Mouse (Mus musculus) intestine, embryonic 14.5 days (tissue): ENCODE data around the gene Dock9. TPM values are rescaled to one million over a fixed set of nuclear protein-coding genes. Genes with fewer than 3 reads are reported as not detected.
"Not testable (repeated sequence)": the region's sequence is repeated elsewhere in the genome, so short reads cannot be mapped to it uniquely, and the experiment has no call there.

Experiments used
- ATAC-seq: fragments of 200-750 bp; cut with Nextera tagmentation; replicated peaks from 2 replicates; pipeline ENCODE4 v1.8.0; 2017; ENCODE audit warnings: low read depth, moderate number of reproducible peaks, moderate TSS enrichment, moderate library complexity; ENCODE audit not compliant: low FRiP score, low TSS enrichment
- DNase-seq: peaks from one replicate; pipeline ENCODE4 v3.0.0-alpha.2; 2018; ENCODE audit warnings: low spot score
- H3K27ac ChIP-seq: fragments of 300-500 bp; sonication (generic); 2 replicates; pipeline ENCODE4 v1.5.1; 2014; ENCODE audit warnings: low read depth, mild to moderate bottlenecking, control low read depth
- H3K27me3 ChIP-seq: fragments of 300-500 bp; sonication (generic); replicated peaks from 2 replicates; pipeline ENCODE4 v1.6.1; 2014; ENCODE audit warnings: low read length, control low read depth; ENCODE audit not compliant: control insufficient read depth, insufficient read depth
- H3K36me3 ChIP-seq: fragments of 300-500 bp; sonication (generic); 2 replicates; pipeline ENCODE4 v1.6.1; 2014; ENCODE audit warnings: low read length, control low read depth; ENCODE audit not compliant: control insufficient read depth, insufficient read depth
- H3K4me1 ChIP-seq: fragments of 300-500 bp; sonication (generic); replicated peaks from 2 replicates; pipeline ENCODE4 v1.6.1; 2014; ENCODE audit warnings: low read length, control low read depth, mixed read lengths; ENCODE audit not compliant: control insufficient read depth, insufficient read depth
- H3K4me2 ChIP-seq: fragments of 300-500 bp; sonication (generic); 2 replicates; pipeline ENCODE4 v1.6.1; 2014; ENCODE audit warnings: low read length
- H3K4me3 ChIP-seq: fragments of 300-500 bp; sonication (generic); 2 replicates; pipeline ENCODE4 v1.5.1; 2014; ENCODE audit warnings: low read depth, low read length, control low read depth, mixed read lengths
- H3K9ac ChIP-seq: fragments of 300-500 bp; sonication (generic); 2 replicates; pipeline ENCODE4 v1.6.1; 2014; ENCODE audit warnings: mild to moderate bottlenecking, low read length
- H3K9me3 ChIP-seq: fragments of 300-500 bp; sonication (generic); 2 replicates; pipeline ENCODE4 v1.6.1; 2016; ENCODE audit warnings: low read length, control low read depth; ENCODE audit not compliant: control insufficient read depth
- WGBS: fragments of 180-500 bp; shearing (Covaris S2); extraction: QIAGEN DNeasy Blood & Tissue Kit; methylation state at CpG from one replicate; pipeline ENCODE4 v1.1.7; 2014; 5-methylcytosine and 5-hydroxymethylcytosine counted together
- polyA plus RNA-seq: library from polyadenylated mRNA; unstranded; fragments of >200 nt; fragmentation: Nextera tagmentation; extraction: Ambion mirVana; gene quantifications from 2 replicates; pipeline ENCODE4 v1.2.1, GENCODE M21; 2014

The Dock9 gene
- polyA plus RNA-seq, 1 experiment from 2014 or later, result 34.8 TPM

DNA sequence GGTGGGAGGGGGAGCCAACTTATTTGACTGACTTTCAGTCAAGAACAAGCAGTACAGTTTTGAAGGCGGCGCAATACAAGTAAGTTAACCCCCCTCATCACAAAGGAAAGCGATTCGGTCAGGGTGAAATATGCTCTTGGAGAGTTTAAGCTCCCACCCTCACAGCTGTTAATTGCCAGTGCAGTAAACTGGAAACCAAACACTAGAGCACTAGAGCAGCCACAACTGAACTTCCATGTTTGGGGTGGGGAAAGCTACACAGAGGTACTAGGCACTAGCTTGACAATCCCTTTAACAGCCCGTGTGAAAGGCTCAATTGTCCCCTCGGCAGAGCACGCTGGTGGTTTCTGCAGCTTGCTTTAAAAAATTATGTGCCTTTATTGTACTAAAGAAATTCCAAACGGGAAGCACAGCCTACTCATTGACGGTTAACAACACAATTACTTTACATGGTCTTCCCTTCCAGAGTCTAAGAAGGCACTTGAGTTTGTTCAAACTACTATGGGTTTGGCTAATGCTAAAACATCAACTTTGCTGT, 100.4 kb downstream of the Dock9 start:
- no peak for ATAC-seq

DNA sequence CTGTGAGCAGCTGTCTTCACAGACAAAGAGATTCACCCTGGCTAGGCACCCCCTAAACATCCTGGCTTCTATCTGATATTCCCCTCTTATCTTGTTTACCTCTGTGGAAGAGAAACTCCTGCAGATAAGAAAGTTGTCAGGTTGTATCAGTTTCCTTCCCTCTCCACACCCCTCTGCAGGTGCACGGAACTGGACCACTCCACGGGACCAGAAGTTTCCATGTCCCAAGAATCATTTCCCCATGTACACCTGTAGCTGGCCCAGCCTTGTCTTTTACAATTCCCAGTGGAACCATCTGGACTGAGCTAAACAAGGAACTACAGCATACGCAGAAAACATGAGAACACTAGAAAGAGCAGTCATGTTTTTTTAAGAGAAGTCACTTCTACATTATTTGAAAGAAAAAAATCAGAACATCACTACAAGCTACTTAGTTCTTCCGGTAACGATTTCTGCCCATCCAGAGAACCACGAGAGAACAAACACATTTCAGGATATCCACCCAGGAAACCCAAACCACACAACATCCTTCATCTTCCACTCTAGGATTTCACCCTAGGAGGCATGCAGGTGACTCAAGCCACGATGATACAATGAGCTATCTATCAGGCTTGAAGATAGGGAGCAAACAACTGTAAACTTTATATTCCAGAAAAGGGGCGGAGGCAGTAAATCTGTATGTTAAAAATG, 101.1 kb downstream of the Dock9 start:
- WGBS, result 47% methylated on average over 8 of the region's 8 CpGs
- H3K4me2 ChIP-seq, result peak overlapping the region; percentile 53
- no peak overlapping the region for H3K9ac ChIP-seq
- H3K27me3 ChIP-seq, result no peaks in the 10 kb centered on the region
- peaks cover 23% of the 10 kb centered on the region for H3K4me1 ChIP-seq
- H3K9me3 ChIP-seq, result no peaks in the 10 kb centered on the region
- DNase-seq (no peak), ATAC-seq (no peak)
- H3K27ac ChIP-seq, result peak overlapping the region; percentile 66; the same call in 1 of the 2 replicates
- peak overlapping the region; percentile 28 for H3K4me3 ChIP-seq
- H3K36me3 ChIP-seq, result no peaks in the 10 kb centered on the region

More for the DNA sequence above, 100.4 kb downstream of the Dock9 start:
- DNase-seq, result no peak
- Histone ChIP-seq H3K4me1 (peaks cover 23% of the 10 kb centered on the region), H3K27ac (peak overlapping the region; percentile 66), H3K9me3 (no peaks in the 10 kb centered on the region), H3K4me3 (peak overlapping the region; percentile 28), H3K9ac (peak overlapping the region; percentile 11; the same call in 1 of the 2 replicates), H3K27me3 (no peaks in the 10 kb centered on the region), H3K36me3 (no peaks in the 10 kb centered on the region), H3K4me2 (peak overlapping the region; percentile 53)
- WGBS, result 15% methylated on average over 9 of the region's 9 CpGs

DNA sequence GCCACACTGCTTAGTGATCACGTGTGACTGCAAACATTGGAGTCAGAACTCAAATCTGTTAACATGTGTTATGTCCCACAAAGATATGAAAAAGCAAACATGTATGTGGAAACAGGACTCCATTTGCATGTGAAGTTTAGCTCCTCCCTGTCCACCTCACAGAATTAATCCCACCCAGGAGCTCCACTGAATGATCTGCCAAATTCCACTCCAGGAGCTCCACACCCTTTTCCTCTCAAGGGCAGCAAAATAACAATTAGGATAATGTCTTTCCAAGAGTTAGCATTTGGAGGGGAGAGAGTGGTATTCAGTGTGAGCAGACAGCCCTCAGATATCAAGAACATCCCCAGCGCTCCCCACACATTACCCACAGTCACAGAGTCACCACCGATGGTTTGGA, 102.9 kb downstream of the Dock9 start:
- no peak overlapping the region for H3K9ac ChIP-seq
- WGBS, result 77% methylated on average over 3 of the region's 3 CpGs
- ATAC-seq, result no peak
- H3K36me3 ChIP-seq, result no peaks in the 10 kb centered on the region
- no peaks in the 10 kb centered on the region for H3K9me3 ChIP-seq
- no peak for DNase-seq
- peaks cover 23% of the 10 kb centered on the region for H3K4me1 ChIP-seq
- H3K4me3 ChIP-seq, result no peak overlapping the region
- H3K27ac ChIP-seq, result no peak overlapping the region
- H3K27me3 ChIP-seq, result no peaks in the 10 kb centered on the region
- H3K4me2 ChIP-seq, result no peak overlapping the region

DNA sequence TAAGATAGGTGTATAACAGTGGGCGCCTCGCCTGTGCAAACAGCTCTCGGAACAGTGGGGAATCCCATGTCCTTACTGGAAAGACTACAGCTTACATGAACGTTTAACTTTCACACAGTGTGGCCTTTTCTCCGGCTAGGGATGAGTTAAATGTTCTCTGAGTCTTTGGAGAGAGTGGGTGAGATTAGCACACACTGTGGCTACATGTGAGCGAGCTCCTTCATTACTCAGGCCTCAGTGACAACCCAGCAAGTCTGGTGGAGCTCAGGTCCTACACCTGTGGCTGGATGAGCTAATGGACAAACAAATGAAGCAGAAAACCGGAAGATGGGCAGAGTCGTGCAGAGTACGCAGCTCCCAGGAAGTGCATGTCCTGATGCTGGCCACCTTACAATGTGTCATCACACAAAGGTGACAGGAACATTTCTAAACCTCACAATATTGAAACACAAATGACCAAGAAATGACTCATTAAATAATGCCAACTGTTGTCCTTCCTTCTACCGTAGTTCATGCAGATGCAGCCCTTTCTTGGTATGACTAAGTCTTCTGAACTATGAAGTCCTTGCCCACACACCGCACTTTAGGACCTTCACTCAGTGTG, 103.5 kb downstream of the Dock9 start:
- H3K9me3 ChIP-seq, result no peaks in the 10 kb centered on the region
- no peak overlapping the region for H3K27ac ChIP-seq
- H3K36me3 ChIP-seq, result no peaks in the 10 kb centered on the region
- DNase-seq (no peak), ATAC-seq (no peak)
- WGBS, result 84% methylated on average over 11 of the region's 11 CpGs
- H3K9ac ChIP-seq, result no peak overlapping the region
- no peaks in the 10 kb centered on the region for H3K27me3 ChIP-seq
- H3K4me1 ChIP-seq, result peaks cover 23% of the 10 kb centered on the region
- H3K4me3 ChIP-seq, result no peak overlapping the region
- no peak overlapping the region for H3K4me2 ChIP-seq

DNA sequence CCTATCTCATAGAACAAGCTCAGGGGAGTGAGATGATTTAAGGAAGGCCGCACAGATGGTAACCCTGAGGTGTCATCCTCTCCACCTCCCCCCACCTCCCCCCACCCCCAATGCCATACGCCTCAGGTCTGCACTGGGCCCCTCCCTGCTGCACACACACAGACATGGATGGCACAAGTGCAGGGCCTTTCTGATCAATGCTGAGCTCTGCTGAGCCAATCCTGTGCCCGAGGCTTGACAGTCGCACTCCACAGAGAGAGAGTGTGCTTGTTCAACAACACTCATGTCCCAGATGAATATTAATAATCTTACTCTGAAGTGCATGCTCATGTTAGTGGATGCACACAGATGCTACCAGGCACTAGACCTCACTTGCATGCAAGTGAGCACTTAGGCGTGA, 108.0 kb downstream of the Dock9 start:
- not testable (repeated sequence) for H3K9me3 ChIP-seq, ATAC-seq, H3K9ac ChIP-seq, H3K27ac ChIP-seq, DNase-seq, H3K4me2 ChIP-seq, H3K36me3 ChIP-seq, H3K4me1 ChIP-seq, H3K4me3 ChIP-seq, H3K27me3 ChIP-seq
- 58% methylated on average over 4 of the region's 5 CpGs for WGBS

DNA sequence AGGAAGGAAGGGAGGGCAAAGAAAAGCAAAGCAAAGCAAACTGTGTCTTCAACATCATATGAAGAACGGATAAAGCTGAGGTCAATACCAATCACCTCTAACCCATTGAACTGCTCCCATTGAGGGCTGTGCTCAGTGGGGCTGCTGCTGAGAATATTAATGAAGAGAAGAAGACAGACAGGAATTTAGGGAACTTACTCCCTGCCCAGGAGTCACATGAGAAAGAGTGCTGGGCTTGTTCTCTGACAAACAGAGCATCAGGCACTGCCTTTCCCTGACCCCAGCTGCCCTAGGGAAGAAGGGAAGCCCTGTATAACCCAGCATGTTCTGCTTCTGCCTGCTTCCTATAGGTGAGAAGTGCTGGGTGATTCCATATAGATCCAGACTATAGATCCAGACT, 109.5 kb downstream of the Dock9 start:
- WGBS, result 61% methylated on average over 1 of the region's 1 CpGs
- Histone ChIP-seq H3K9ac (no peak overlapping the region), H3K9me3 (no peaks in the 10 kb centered on the region), H3K4me3 (no peak overlapping the region), H3K27ac (no peak overlapping the region), H3K27me3 (no peaks in the 10 kb centered on the region), H3K4me1 (0 out of 2 replicates have a peak, but pooled peaks cover 2% of the 10 kb centered on the region), H3K4me2 (no peak overlapping the region), H3K36me3 (no peaks in the 10 kb centered on the region)
- DNase-seq (no peak), ATAC-seq (no peak)

DNA sequence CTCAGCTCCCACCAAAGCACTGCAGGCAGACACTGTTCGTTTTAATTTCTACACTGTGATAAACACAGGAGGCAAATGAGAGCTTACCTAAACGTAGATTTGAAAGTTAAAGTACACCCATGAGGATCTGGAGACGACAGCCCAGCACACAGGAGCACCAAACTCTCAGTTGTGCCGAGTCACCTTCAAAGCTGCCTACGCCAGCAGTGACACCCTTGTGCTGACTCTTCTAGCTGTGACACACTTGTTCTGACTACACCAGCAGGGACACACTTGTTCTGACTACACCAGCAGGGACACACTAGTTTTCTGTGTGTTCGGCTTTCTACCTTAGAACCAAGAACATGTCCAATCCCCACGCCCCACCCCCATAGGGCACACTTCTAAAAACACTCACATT, 110.4 kb downstream of the Dock9 start:
- Histone ChIP-seq H3K27me3 (no peaks in the 10 kb centered on the region), H3K4me3 (no peak overlapping the region), H3K36me3 (no peaks in the 10 kb centered on the region), H3K27ac (no peak overlapping the region), H3K9ac (no peak overlapping the region), H3K9me3 (no peaks in the 10 kb centered on the region), H3K4me1 (0 out of 2 replicates have a peak, but pooled peaks cover 2% of the 10 kb centered on the region), H3K4me2 (no peak overlapping the region)
- ATAC-seq (no peak), DNase-seq (no peak)
- WGBS, result 70% methylated on average over 7 of the region's 7 CpGs

DNA sequence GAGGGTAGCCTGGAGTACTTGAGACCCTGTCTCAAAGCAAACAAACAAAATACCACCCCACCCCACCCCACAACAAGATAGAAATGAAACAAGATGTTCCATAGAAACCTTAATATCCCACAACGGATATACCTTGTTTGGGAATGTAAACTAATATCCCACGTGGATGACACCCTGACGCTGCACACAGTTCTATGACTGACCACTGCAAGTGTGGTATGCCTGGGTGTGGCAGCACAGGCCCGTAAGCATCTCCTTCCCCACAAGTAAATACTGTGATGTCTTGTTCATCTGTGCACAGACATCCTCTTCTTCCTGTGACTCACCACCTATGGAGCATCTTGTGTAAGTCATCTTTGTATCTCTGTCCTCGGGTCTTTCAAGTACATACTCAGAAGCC, 118.7 kb downstream of the Dock9 start:
- H3K9me3 ChIP-seq, result no peaks in the 10 kb centered on the region
- H3K36me3 ChIP-seq, result peaks cover 17% of the 10 kb centered on the region
- no peak for DNase-seq
- H3K4me1 ChIP-seq, result peaks cover 46% of the 10 kb centered on the region
- H3K27me3 ChIP-seq, result no peaks in the 10 kb centered on the region
- 64% methylated on average over 5 of the region's 5 CpGs for WGBS
- ATAC-seq, result no peak
- no peak overlapping the region for H3K4me2 ChIP-seq
- no peak overlapping the region for H3K4me3 ChIP-seq
- no peak overlapping the region for H3K9ac ChIP-seq
- H3K27ac ChIP-seq, result peak overlapping the region; percentile 33; the same call in 1 of the 2 replicates
